Mouse (Mus musculus) megakaryocyte, embryonic 14.5 days (primary cell): ENCODE measurements around the gene Grin2a.

Source experiments
- FLI1 ChIP-seq: IDR thresholded peaks from 2 replicates; pipeline ENCODE4 v1.6.1; 2012; ENCODE audit warnings: low read length, inconsistent platforms, mixed read lengths
- GATA1 ChIP-seq: IDR thresholded peaks from 3 replicates; pipeline ENCODE4 v1.6.1; 2012; ENCODE audit warnings: mixed read lengths, low read length, inconsistent platforms, borderline replicate concordance

DNA sequence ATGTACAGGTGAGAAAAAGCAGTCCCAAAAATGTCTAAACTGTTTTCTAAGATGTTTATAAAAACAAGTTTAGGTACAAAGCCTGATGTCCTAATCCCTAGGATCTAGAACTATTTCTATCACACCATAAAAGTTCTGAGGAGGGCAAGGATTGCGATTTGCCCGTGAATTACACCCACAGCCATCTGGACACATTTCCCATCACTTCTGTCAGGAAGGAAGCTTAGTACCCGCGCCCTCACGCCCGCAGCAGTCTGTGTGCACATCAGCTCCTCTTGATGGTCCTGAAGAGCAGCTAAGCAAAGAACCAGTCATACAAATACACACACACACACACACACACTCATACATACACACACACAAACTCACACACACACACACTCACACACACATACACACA lies 252.9 kb downstream of the Grin2a start:
- TF ChIP-seq GATA1 (no peak), FLI1 (no peak)
